Mouse (Mus musculus) kidney, postnatal 10 days (tissue): ENCODE results near the gene Akain1.

Experiments used
- DNase-seq: peaks from one replicate; pipeline ENCODE4 v3.0.0; 2021; ENCODE audit warnings: mixed read lengths

The Akain1 gene

DNA sequence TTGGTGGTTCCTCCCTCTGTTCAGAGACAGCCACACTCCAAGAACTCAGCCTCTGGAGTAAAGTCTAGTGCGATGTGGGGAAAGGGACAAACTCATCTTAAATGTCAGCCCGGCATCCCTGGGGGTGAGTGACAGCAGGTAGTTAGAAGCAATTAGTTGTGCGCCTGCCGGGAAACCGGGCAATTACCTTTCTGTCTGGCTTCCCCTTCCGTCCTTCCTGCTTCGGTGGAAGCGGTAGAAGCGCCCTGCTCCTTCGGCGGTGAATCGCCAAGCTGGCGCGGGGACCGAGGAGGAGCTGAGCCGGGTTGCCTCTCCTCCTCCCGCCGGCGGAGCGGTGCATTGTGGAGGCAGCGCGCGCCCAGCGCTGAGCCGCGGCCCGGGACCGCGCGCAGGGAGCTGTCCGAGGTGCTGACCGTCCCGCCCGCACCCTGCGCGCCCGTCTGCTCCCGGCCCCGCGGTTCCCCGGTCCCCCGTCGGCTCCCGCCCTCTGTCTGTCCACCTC lies at the start of gene Akain1:
Akain1 (plus strand) TSS at position 337 of the 502 bp plus-strand sequence.
- DNase-seq, result peak; percentile 89

DNA sequence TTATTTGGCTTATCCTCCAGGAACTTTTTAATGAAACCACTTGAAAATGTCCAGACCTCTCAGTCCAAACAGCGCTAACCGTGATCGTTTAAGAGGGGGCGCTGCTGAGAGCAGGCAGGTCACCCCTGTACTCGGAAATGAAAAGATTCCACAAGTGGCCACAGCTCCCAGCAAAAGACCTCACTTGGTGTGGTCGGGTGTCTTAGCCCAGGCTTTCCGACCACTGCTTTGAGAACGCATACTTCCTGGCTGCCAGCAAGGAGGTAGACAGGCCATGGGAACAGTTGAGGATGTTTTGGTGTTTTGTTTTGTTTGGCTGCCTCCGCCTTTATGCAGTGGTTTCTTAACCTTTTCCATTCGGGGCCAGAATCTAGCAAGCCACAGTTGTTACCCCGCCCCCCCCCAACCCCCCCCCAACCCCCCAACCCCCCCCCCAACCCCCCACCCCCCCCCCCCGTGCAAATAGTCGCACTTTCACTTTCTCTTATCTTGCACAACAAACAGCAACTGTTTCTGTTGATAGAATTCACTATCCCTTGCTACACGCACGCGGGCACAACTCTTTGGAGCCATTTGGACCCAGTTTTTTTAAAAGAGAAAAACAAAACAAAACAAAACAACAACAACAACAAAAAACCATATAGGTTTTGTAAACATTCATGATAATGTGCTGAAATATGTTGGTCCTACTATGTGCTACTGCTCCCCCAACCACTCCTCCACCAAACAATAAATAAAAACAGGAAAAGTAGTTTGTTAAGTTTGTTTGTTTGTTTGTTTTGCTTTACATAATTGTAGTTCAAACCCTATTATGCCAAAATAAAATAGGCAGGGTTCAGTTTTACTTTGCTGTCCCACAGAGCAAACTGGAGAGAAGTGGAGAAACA lies 42.7 kb upstream of the Akain1 start:
- peak; percentile 60 for DNase-seq

- no peak for DNase-seq
These were observed 42.0 kb upstream of the Akain1 start for GRCm38 (mm10) chr17:69397163-69397562.

GRCm38 (mm10) chr17:69398092-69398491 lies 41.0 kb upstream of the Akain1 start:
- no peak for DNase-seq

- DNase-seq, result no peak
These were observed 38.0 kb upstream of the Akain1 start for GRCm38 (mm10) chr17:69401146-69401545.

- DNase-seq, result no peak
These were observed 23.0 kb upstream of the Akain1 start for GRCm38 (mm10) chr17:69416163-69416562.

GRCm38 (mm10) chr17:69416920-69417661 lies 22.0 kb upstream of the Akain1 start:
- DNase-seq, result peak; percentile 98

- no peak for DNase-seq
These were observed 21.3 kb upstream of the Akain1 start for GRCm38 (mm10) chr17:69417724-69418373.

DNA sequence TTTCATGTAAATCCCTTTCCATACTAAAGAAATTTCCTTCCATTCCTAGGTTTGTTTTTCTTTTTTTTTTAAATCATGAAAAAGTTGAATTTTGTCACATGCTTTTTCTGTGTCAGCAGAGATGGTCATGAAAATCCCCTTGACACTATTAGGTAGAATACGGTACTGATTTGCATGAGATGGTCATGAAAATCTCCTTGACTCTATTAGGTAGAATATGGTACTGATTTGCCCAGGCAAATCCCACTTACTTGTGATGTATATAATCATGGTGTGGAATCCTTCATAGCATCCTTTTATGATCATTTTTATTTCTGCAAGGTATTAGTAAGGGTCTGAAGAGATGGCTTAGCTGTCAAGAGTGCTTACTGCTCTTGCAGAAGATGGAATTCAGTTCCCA lies 17.5 kb upstream of the Akain1 start:
- no peak for DNase-seq

DNA sequence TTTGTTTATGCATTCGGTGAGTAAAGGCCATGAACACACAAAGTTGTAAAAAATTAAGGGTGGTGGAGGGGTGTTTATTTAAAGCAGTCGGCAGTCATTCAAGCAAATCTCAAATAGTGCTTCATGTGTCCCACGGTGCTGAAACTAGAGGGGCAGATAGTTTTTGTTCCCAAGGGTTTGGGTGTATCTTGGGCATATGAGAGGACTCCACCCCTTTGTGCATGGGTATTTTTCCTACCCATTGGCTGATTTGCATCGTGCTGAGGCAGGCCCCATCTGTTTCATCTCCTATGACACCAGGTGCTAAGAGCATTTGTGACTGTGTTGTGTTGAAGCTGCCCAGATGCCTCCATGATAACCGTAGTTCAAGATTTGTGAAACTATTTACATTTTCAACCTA lies 1.3 kb upstream of the Akain1 start:
- no peak for DNase-seq

GRCm38 (mm10) chr17:69438486-69438885 lies 640 bp upstream of the Akain1 start:
- DNase-seq, result no peak

- DNase-seq, result peak; percentile 29
These were observed 700 bp downstream of the Akain1 start for GRCm38 (mm10) chr17:69439571-69440480.

DNA sequence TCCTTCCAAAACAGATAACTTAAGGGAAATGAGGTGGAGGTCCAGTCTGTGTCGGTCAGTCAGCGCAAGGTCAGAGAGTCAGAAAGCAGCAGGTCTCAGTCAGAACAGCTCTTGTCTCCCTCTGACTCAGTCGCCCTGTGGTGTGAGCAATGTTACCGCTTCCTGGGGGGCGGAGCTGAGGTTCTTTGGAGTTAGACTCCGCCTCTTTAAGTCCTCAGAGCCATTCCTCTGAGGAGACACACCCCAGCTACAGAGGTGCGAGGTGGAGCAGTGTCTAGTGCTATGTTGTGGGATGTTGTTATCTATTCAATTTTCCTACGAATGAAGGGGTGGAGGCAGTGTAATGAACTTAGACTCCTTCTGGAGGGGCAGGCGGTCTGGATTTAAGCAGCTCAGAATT lies 1.9 kb downstream of the Akain1 start:
- DNase-seq, result no peak

- no peak for DNase-seq
These were observed 9.6 kb downstream of the Akain1 start for GRCm38 (mm10) chr17:69448679-69449078.

DNA sequence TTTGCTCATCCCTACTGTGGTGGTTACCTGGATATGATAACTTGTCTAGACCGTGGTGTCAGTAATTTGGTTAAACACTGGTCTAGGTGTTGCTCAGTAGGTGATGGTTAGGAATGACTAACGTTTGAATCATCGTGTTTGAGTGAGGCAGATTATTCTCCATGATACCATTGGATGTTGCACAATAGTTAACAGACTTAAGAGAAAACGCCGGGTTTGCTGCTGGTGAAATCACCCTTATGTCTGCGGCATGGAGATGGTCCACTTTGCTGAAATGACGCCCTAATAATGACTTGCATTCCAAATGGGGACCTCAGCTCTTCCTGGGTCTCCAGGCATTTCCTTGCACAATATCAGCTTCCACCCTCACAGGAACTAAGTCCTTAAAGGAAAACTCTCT lies 22.6 kb downstream of the Akain1 start:
- DNase-seq, result no peak

GRCm38 (mm10) chr17:69463037-69463436 lies 23.9 kb downstream of the Akain1 start:
- no peak for DNase-seq

DNA sequence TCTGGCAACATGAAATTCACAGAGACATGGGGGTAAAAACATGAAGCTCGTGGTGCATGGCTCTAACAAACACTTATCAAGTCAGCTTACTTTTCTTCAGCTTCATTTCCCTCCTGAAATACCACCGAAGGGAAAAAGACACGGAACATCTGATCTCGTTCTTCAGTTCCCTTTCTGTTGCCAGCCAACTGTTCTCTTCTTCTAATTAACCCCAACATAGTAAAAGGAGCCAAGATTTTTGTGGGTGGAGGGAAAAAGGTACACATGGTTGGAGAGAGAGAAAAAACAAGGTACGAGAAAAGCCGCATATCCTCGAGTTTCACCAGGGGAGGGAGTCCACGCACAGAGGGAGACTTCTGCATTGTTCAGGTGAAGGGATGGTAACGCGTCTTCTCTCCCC lies 32.0 kb downstream of the Akain1 start:
- no peak for DNase-seq

DNA sequence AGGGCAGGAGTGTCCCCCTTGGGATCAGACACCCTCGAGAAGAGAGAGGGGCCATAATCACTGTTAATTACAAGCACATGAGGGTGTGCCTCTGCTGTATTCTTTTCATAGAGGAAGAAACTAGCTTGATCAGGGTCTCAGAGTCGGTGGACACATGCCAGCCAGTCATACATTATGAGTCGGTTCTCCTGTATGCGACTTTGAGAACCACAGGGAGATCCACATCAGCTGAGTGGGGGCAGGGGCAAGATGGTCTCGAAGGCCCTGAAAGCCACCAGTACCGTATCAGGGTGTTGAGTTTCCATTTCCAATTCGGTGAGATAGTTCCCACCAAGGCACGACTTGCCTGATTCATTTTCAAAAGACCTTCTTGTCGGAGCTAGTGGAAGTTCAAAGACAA lies 33.3 kb downstream of the Akain1 start:
- no peak for DNase-seq

- DNase-seq, result no peak
These were observed 35.0 kb downstream of the Akain1 start for GRCm38 (mm10) chr17:69474084-69474483.

- peak; percentile 77 for DNase-seq
These were observed 36.3 kb downstream of the Akain1 start for GRCm38 (mm10) chr17:69475423-69475822.

GRCm38 (mm10) chr17:69477526-69477925 lies 38.4 kb downstream of the Akain1 start:
- DNase-seq, result no peak

DNA sequence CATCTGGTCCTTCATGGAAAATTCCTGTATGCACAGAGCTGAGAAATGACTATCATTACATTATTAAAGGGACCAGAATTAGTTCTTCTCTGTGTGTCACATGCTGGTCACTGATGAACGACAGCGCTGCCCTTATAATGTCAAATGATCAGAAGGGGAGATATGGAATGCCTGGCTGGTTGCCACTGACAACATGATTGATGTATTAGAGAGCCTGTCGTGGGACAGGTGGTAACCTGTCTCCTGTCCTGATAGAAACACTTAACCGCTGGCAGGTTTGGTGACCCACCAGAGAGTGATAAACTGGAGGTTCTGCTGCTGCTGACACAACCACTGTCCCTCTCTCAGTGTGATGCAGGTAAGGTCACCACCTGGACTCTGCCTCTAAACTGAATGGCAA lies 40.1 kb downstream of the Akain1 start:
- DNase-seq, result no peak
